Mouse (Mus musculus): Measurements from ENCODE around the gene Slc30a2.

DNA sequence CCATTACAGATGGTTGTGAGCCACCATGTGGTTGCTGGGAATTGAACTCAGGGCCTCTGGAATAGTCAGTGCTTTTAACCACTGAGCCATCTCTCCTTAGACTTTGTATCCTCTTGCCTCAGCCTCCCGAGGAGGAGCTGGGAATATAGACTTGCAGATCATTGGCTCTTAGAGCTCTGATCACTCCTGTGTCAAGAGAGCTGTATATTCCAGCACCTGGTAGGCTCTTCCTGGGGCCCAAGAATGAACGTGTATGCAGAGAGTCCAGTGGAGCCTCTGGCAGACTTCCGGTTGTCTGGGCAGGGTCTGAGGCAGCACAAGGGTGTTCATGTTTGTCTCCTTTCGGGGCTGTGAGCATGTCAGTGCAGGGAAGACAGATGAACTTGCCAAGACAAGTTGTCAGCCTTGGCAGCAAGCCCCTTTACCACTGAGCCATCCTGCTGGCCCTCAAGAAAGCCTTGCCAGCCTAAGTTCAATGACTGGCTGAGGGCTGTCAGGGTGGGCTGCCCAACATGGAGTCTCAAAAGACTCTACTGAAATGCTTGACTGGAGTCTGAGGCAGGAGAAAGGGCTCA lies 28.8 kb upstream of the Slc30a2 start:
- TF ChIP-seq POLR2A (IDR thresholded peaks at IDR 0.05; ENCODE audit: borderline replicate concordance, insufficient read depth, low read length) (no peak), CTCF (IDR thresholded peaks at IDR 0.05; ENCODE audit: borderline replicate concordance, insufficient read depth, low read depth, low read length) (no peak)

All from cerebellum, adult 2 months (tissue).